Comparison of ENCODE assay signal across 13 mouse cellular contexts in the genomic region with DNA sequence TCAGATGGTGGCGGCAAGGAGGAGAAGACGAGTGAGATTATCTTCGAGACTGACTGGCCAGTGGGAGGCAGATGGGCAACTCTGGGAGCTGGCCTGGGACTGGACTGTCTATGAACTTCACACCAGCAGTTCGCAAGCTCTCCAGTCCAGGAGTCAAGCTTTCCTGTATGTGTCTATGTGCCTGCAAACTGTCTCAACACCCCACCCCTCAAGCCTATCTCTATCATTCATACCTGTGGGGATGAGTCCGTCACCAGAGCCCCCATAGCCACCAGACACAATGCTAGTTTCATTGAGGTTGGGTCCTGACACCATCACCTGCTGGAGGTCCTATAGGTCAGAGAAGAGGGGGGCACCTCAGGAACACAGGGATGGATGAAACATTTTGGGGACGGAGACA. TPM values are rescaled to one million over a fixed set of nuclear protein-coding genes. Genes with fewer than 3 reads are reported as not detected.
A peak's percentile ranks its signal among the peaks of the same experiment; 100 is the strongest.
DNase-seq lines count a peak whose midpoint lies in the region; ATAC-seq lines count a peak whose summit lies in the region.
"Had no signal": no experiment of that assay in that cellular context is flagged by ENCODE, and none has a peak within 500 bp of the region (broad histone marks: within the 10 kb centered on the region; RNA-seq: fewer than 3 reads in every experiment).

No protein-coding gene starts in this region.

- no peak for ATAC-seq in hindbrain, embryonic 14.5 days (ENCODE audit: low FRiP score)
- ATAC-seq in midbrain, embryonic 11.5 days (ENCODE audit: low FRiP score), result no peak
- no peak for ATAC-seq in midbrain, embryonic 14.5 days (ENCODE audit: low FRiP score, low TSS enrichment)
- no peak for ATAC-seq in neural tube, embryonic 13.5 days (ENCODE audit: low read depth)
- ATAC-seq: midbrain, embryonic 13.5 days had no signal

- 94% methylated on average over 6 of the region's 6 CpGs for WGBS in hindbrain, embryonic 10.5 days
- 94% methylated on average over 6 of the region's 6 CpGs for WGBS in hindbrain, embryonic 14.5 days
- 92% methylated on average over 6 of the region's 6 CpGs for WGBS in midbrain, embryonic 11.5 days
- 90% methylated on average over 6 of the region's 6 CpGs for WGBS in midbrain, embryonic 14.5 days
- 94% methylated on average over 6 of the region's 6 CpGs for WGBS in neural tube, embryonic 13.5 days

- peaks cover 41% of the 10 kb centered on the region for H3K36me3 ChIP-seq in hindbrain, embryonic 10.5 days
- H3K36me3 ChIP-seq in hindbrain, embryonic 14.5 days (replicated peaks; ENCODE audit: control insufficient read depth, insufficient read depth), result peaks cover 28% of the 10 kb centered on the region
- peaks cover 6% of the 10 kb centered on the region for H3K36me3 ChIP-seq in midbrain, embryonic 11.5 days (ENCODE audit: control insufficient read depth, insufficient read depth, low read length)
- H3K36me3 ChIP-seq in midbrain, embryonic 14.5 days (ENCODE audit: control insufficient read depth, insufficient read depth, low read length), result peaks cover 30% of the 10 kb centered on the region
- peaks cover 39% of the 10 kb centered on the region for H3K36me3 ChIP-seq in neural tube, embryonic 13.5 days

- H3K4me3 ChIP-seq in hindbrain, embryonic 10.5 days, result peak overlapping the region; percentile 82; the same call in 1 of the 2 replicates
- H3K4me3 ChIP-seq in hindbrain, embryonic 14.5 days (replicated peaks; ENCODE audit: low read length), result no peak overlapping the region
- no peak overlapping the region for H3K4me3 ChIP-seq in midbrain, embryonic 11.5 days (ENCODE audit: low read depth, low read length)
- H3K4me3 ChIP-seq in midbrain, embryonic 14.5 days (replicated peaks; ENCODE audit: low read depth, low read length), result no peak overlapping the region
- H3K4me3 ChIP-seq in neural tube, embryonic 13.5 days, result no peak overlapping the region

- peaks cover 37% of the 10 kb centered on the region for H3K4me1 ChIP-seq in hindbrain, embryonic 10.5 days (replicated peaks)
- H3K4me1 ChIP-seq in hindbrain, embryonic 14.5 days (replicated peaks; ENCODE audit: control insufficient read depth, insufficient read depth, low read length), result peaks cover 31% of the 10 kb centered on the region
- peaks cover 21% of the 10 kb centered on the region for H3K4me1 ChIP-seq in midbrain, embryonic 11.5 days (ENCODE audit: control insufficient read depth, insufficient read depth, low read length)
- H3K4me1 ChIP-seq in midbrain, embryonic 14.5 days (ENCODE audit: control insufficient read depth, insufficient read depth, low read length), result peaks cover 24% of the 10 kb centered on the region
- peaks cover 57% of the 10 kb centered on the region for H3K4me1 ChIP-seq in neural tube, embryonic 13.5 days (replicated peaks)

- no peak overlapping the region for H3K27ac ChIP-seq in hindbrain, embryonic 10.5 days
- H3K27ac ChIP-seq in hindbrain, embryonic 14.5 days, result no peak overlapping the region
- no peak overlapping the region for H3K27ac ChIP-seq in midbrain, embryonic 11.5 days (ENCODE audit: low read depth, low read length)
- H3K27ac ChIP-seq in midbrain, embryonic 14.5 days (replicated peaks; ENCODE audit: low read depth, low read length), result no peak overlapping the region
- no peak overlapping the region for H3K27ac ChIP-seq in neural tube, embryonic 13.5 days (replicated peaks)
- H3K27ac ChIP-seq: limb, embryonic 15.5 days; midbrain, embryonic 13.5 days had no signal

- peak; percentile 52 for DNase-seq in cerebellum, adult 9-10 months
- DNase-seq in cerebellum, adult 9-11 months, result no peak
- DNase-seq in hindbrain, embryonic 10.5 days (ENCODE audit: low spot score), result no peak
- DNase-seq in hindbrain, embryonic 14.5 days (ENCODE audit: low spot score), result no peak
- DNase-seq in midbrain, embryonic 11.5 days (ENCODE audit: low spot score, missing footprints), result peak; percentile 49
- no peak for DNase-seq in midbrain, embryonic 14.5 days
- DNase-seq in MN1 (ENCODE audit: low spot score), result no peak
- DNase-seq: heart, adult 18-20 months; kidney, adult 2 months; retina, postnatal 1 day had no signal

- H3K9me3 ChIP-seq in hindbrain, embryonic 10.5 days, result no peaks in the 10 kb centered on the region
- H3K9me3 ChIP-seq in hindbrain, embryonic 14.5 days (ENCODE audit: control insufficient read depth, low read length), result no peaks in the 10 kb centered on the region
- H3K9me3 ChIP-seq in midbrain, embryonic 11.5 days (ENCODE audit: control insufficient read depth, low read length), result no peaks in the 10 kb centered on the region
- no peaks in the 10 kb centered on the region for H3K9me3 ChIP-seq in midbrain, embryonic 14.5 days (ENCODE audit: control insufficient read depth, low read length)
- H3K9me3 ChIP-seq in neural tube, embryonic 13.5 days, result no peaks in the 10 kb centered on the region
- H3K9me3 ChIP-seq: limb, embryonic 15.5 days; midbrain, embryonic 13.5 days had no signal

- H3K4me2 ChIP-seq in hindbrain, embryonic 14.5 days (replicated peaks), result no peak overlapping the region
- no peak overlapping the region for H3K4me2 ChIP-seq in midbrain, embryonic 11.5 days
- H3K4me2 ChIP-seq in midbrain, embryonic 14.5 days (ENCODE audit: low read length), result no peak overlapping the region
- H3K4me2 ChIP-seq in neural tube, embryonic 13.5 days, result peak overlapping the region; percentile 88

- H3K27me3 ChIP-seq in hindbrain, embryonic 10.5 days (ENCODE audit: insufficient read depth, poor library complexity, severe bottlenecking), result peaks cover 19% of the 10 kb centered on the region
- H3K27me3 ChIP-seq in hindbrain, embryonic 14.5 days (ENCODE audit: control insufficient read depth, insufficient read depth, low read length), result no peaks in the 10 kb centered on the region
- peaks cover 2% of the 10 kb centered on the region; the same call in 1 of the 2 replicates for H3K27me3 ChIP-seq in midbrain, embryonic 11.5 days (ENCODE audit: control insufficient read depth, insufficient read depth, low read length)
- H3K27me3 ChIP-seq in midbrain, embryonic 14.5 days (ENCODE audit: control insufficient read depth, insufficient read depth, low read length), result no peaks in the 10 kb centered on the region
- H3K27me3 ChIP-seq in neural tube, embryonic 13.5 days, result no peaks in the 10 kb centered on the region
- H3K27me3 ChIP-seq: limb, embryonic 15.5 days; midbrain, embryonic 13.5 days had no signal

- no peak overlapping the region for H3K9ac ChIP-seq in hindbrain, embryonic 14.5 days
- H3K9ac ChIP-seq in midbrain, embryonic 11.5 days (ENCODE audit: low read length), result no peak overlapping the region
- H3K9ac ChIP-seq in midbrain, embryonic 14.5 days (replicated peaks; ENCODE audit: low read length), result no peak overlapping the region
- H3K9ac ChIP-seq in neural tube, embryonic 13.5 days, result peak overlapping the region; percentile 91; the same call in 1 of the 2 replicates
- H3K9ac ChIP-seq: limb, embryonic 15.5 days had no signal

RNA-seq across cellular contexts. Expression of a gene that starts 1.1 kb away (rescaled TPM):
- 164 and 184 TPM in 2 replicates for polyA plus RNA-seq in hindbrain, embryonic 10.5 days (2016; fragmentation: Nextera tagmentation; extraction: Ambion mirVana)
- 147 and 154 TPM in 2 replicates for polyA plus RNA-seq in hindbrain, embryonic 14.5 days (2014; fragmentation: Nextera tagmentation; extraction: Ambion mirVana)
- polyA plus RNA-seq in midbrain, embryonic 11.5 days (2014; fragmentation: Nextera tagmentation; extraction: Ambion mirVana), result 118 and 141 TPM in 2 replicates
- 122 and 165 TPM in 2 replicates for polyA plus RNA-seq in midbrain, embryonic 14.5 days (2014; fragmentation: Nextera tagmentation; extraction: Ambion mirVana)
- 166 and 168 TPM in 2 replicates for polyA plus RNA-seq in neural tube, embryonic 13.5 days (2015; fragmentation: Nextera tagmentation; extraction: Ambion mirVana)

RNA-seq across cellular contexts. Expression of a gene that starts 1.4 kb away (rescaled TPM):
- 58.4 and 69.7 TPM in 2 replicates for polyA plus RNA-seq in hindbrain, embryonic 10.5 days (2016; fragmentation: Nextera tagmentation; extraction: Ambion mirVana)
- polyA plus RNA-seq in hindbrain, embryonic 14.5 days (2014; fragmentation: Nextera tagmentation; extraction: Ambion mirVana), result 92.4 and 95.5 TPM in 2 replicates
- polyA plus RNA-seq in midbrain, embryonic 11.5 days (2014; fragmentation: Nextera tagmentation; extraction: Ambion mirVana), result 70.1 and 72.9 TPM in 2 replicates
- 83.8 and 102 TPM in 2 replicates for polyA plus RNA-seq in midbrain, embryonic 14.5 days (2014; fragmentation: Nextera tagmentation; extraction: Ambion mirVana)
- 81.1 and 82.1 TPM in 2 replicates for polyA plus RNA-seq in neural tube, embryonic 13.5 days (2015; fragmentation: Nextera tagmentation; extraction: Ambion mirVana)

RNA-seq across cellular contexts. Expression of a gene that starts 1.6 kb away (rescaled TPM):
- polyA plus RNA-seq in hindbrain, embryonic 10.5 days (2016; fragmentation: Nextera tagmentation; extraction: Ambion mirVana), result 18.5 and 28.1 TPM in 2 replicates
- 20.5 and 21.7 TPM in 2 replicates for polyA plus RNA-seq in hindbrain, embryonic 14.5 days (2014; fragmentation: Nextera tagmentation; extraction: Ambion mirVana)
- 10.5 and 11.9 TPM in 2 replicates for polyA plus RNA-seq in midbrain, embryonic 11.5 days (2014; fragmentation: Nextera tagmentation; extraction: Ambion mirVana)
- polyA plus RNA-seq in midbrain, embryonic 14.5 days (2014; fragmentation: Nextera tagmentation; extraction: Ambion mirVana), result 27.8 and 32.2 TPM in 2 replicates
- polyA plus RNA-seq in neural tube, embryonic 13.5 days (2015; fragmentation: Nextera tagmentation; extraction: Ambion mirVana), result 6.1 and 7.1 TPM in 2 replicates

RNA-seq across cellular contexts. Expression of a gene that starts 5.4 kb away (rescaled TPM):
- polyA plus RNA-seq in hindbrain, embryonic 10.5 days (2016; fragmentation: Nextera tagmentation; extraction: Ambion mirVana), result 40.9 and 42.2 TPM in 2 replicates
- polyA plus RNA-seq in hindbrain, embryonic 14.5 days (2014; fragmentation: Nextera tagmentation; extraction: Ambion mirVana), result 85.5 and 90.7 TPM in 2 replicates
- polyA plus RNA-seq in midbrain, embryonic 11.5 days (2014; fragmentation: Nextera tagmentation; extraction: Ambion mirVana), result 20.3 and 23.8 TPM in 2 replicates
- 68.5 and 69.3 TPM in 2 replicates for polyA plus RNA-seq in midbrain, embryonic 14.5 days (2014; fragmentation: Nextera tagmentation; extraction: Ambion mirVana)
- 84.1 and 85.4 TPM in 2 replicates for polyA plus RNA-seq in neural tube, embryonic 13.5 days (2015; fragmentation: Nextera tagmentation; extraction: Ambion mirVana)

RNA-seq across cellular contexts. Expression of a gene that starts 11.9 kb away (rescaled TPM):
- polyA plus RNA-seq in hindbrain, embryonic 10.5 days (2016; fragmentation: Nextera tagmentation; extraction: Ambion mirVana), result 0.31 and 0.51 TPM in 2 replicates
- polyA plus RNA-seq in hindbrain, embryonic 14.5 days (2014; fragmentation: Nextera tagmentation; extraction: Ambion mirVana), result 1.1 and 2.0 TPM in 2 replicates
- polyA plus RNA-seq in midbrain, embryonic 11.5 days (2014; fragmentation: Nextera tagmentation; extraction: Ambion mirVana), result 1.00 and 1.3 TPM in 2 replicates
- polyA plus RNA-seq in midbrain, embryonic 14.5 days (2014; fragmentation: Nextera tagmentation; extraction: Ambion mirVana), result 1.7 and 2.3 TPM in 2 replicates
- 1.0 and 1.2 TPM in 2 replicates for polyA plus RNA-seq in neural tube, embryonic 13.5 days (2015; fragmentation: Nextera tagmentation; extraction: Ambion mirVana)

Comparison
In these comparisons a context has a peak if more than half of its experiments do, and no peak if none do; other contexts are left out.
1. DNase-seq: peak in cerebellum, adult 9-10 months (single experiment) and midbrain, embryonic 11.5 days (single experiment); none in cerebellum, adult 9-11 months (single experiment), hindbrain, embryonic 10.5 days (single experiment), hindbrain, embryonic 14.5 days (single experiment), midbrain, embryonic 14.5 days (single experiment) and MN1 (single experiment).